Mouse (Mus musculus): ENCODE results near the gene Afap1l2. TPM values are rescaled to one million over a fixed set of nuclear protein-coding genes. Genes with fewer than 3 reads are reported as not detected.

The Afap1l2 gene
- polyA plus RNA-seq, 1 experiment from 2014 or later, result 6.8 TPM

DNA sequence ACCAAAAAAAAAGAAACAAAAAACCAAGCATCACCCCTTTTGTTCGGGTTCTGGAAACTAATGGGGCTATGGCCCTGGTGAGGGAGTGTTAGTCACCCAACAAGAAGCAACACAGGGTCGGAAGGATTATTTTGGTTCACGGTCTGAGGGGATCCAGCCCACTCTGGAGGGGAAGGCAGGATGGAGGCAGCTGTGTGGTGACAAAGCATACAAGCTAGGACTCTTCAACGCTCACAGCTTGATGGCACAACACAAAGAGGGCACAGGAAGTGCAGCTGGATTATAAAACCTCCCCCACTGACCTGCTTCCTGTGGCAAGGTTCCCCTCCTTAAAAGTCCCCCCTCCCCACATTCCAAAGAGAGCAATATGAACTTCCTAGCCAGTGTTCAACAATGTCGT is 44.2 kb downstream of the Afap1l2 start:
- no peak overlapping the region for H3K27ac ChIP-seq (replicated peaks)
- H3K36me3 ChIP-seq, result no peaks in the 10 kb centered on the region
- WGBS, result 60% methylated on average over 5 of the region's 5 CpGs
- H3K9ac ChIP-seq (replicated peaks), result no peak overlapping the region
- no peak overlapping the region for H3K4me2 ChIP-seq (replicated peaks)
- H3K4me1 ChIP-seq, result no peaks in the 10 kb centered on the region
- H3K4me3 ChIP-seq, result no peak overlapping the region
- H3K27me3 ChIP-seq, result no peaks in the 10 kb centered on the region
- no peak for ATAC-seq (replicated peaks)
- no peaks in the 10 kb centered on the region for H3K9me3 ChIP-seq

GRCm38 (mm10) chr19:56959601-56960000 is 48.4 kb downstream of the Afap1l2 start:
- WGBS, result 85% methylated on average over 3 of the region's 3 CpGs
- H3K4me2 ChIP-seq (replicated peaks), result no peak overlapping the region
- no peak for ATAC-seq (replicated peaks)
- no peaks in the 10 kb centered on the region for H3K4me1 ChIP-seq
- no peak overlapping the region for H3K9ac ChIP-seq (replicated peaks)
- no peak overlapping the region for H3K27ac ChIP-seq (replicated peaks)
- H3K9me3 ChIP-seq, result no peaks in the 10 kb centered on the region
- no peaks in the 10 kb centered on the region for H3K27me3 ChIP-seq
- no peaks in the 10 kb centered on the region for H3K36me3 ChIP-seq
- no peak overlapping the region for H3K4me3 ChIP-seq

- H3K27me3 ChIP-seq, result no peaks in the 10 kb centered on the region
- no peak for ATAC-seq (replicated peaks)
- no peaks in the 10 kb centered on the region for H3K36me3 ChIP-seq
- no peak overlapping the region for H3K4me3 ChIP-seq
- H3K9ac ChIP-seq (replicated peaks), result no peak overlapping the region
- no peak overlapping the region for H3K27ac ChIP-seq (replicated peaks)
- 86% methylated on average over 2 of the region's 2 CpGs for WGBS
- no peaks in the 10 kb centered on the region for H3K4me1 ChIP-seq
- no peak overlapping the region for H3K4me2 ChIP-seq (replicated peaks)
- no peaks in the 10 kb centered on the region for H3K9me3 ChIP-seq
These were observed 49.0 kb downstream of the Afap1l2 start for GRCm38 (mm10) chr19:56959057-56959456.

GRCm38 (mm10) chr19:56958582-56959021 is 49.4 kb downstream of the Afap1l2 start:
- Histone ChIP-seq H3K9ac (replicated peaks) (no peak overlapping the region), H3K4me3 (no peak overlapping the region), H3K4me1 (no peaks in the 10 kb centered on the region), H3K4me2 (replicated peaks) (no peak overlapping the region), H3K36me3 (no peaks in the 10 kb centered on the region), H3K27me3 (no peaks in the 10 kb centered on the region), H3K9me3 (no peaks in the 10 kb centered on the region), H3K27ac (replicated peaks) (no peak overlapping the region)
- ATAC-seq (replicated peaks), result no peak
- WGBS, result 70% methylated on average over 6 of the region's 6 CpGs

DNA sequence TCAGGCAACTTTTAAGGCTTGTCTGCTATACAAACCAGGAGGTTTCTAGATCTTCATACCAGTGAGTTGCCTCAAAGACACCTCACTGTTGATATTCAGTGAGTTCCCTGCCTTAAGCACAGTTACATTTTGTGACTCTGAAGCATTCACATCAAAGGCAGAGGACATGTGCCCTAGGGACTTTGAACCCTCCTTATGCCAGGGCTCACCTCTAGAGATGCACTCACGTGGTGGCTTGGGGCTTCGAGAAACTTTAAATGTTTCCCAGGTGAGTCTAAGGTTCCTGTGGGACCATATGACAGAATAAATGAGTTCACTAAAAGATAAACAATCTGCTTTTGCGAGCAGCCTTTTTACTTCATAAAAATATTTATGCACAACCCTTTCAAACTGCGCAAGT is 50.0 kb downstream of the Afap1l2 start:
- H3K4me2 ChIP-seq (replicated peaks), result no peak overlapping the region
- H3K4me1 ChIP-seq, result no peaks in the 10 kb centered on the region
- ATAC-seq (replicated peaks), result no peak
- no peak overlapping the region for H3K9ac ChIP-seq (replicated peaks)
- 86% methylated on average over 4 of the region's 4 CpGs for WGBS
- no peaks in the 10 kb centered on the region for H3K27me3 ChIP-seq
- H3K4me3 ChIP-seq, result no peak overlapping the region
- no peak overlapping the region for H3K27ac ChIP-seq (replicated peaks)
- H3K9me3 ChIP-seq, result no peaks in the 10 kb centered on the region
- H3K36me3 ChIP-seq, result no peaks in the 10 kb centered on the region

- Histone ChIP-seq H3K4me1 (0 out of 2 replicates have a peak, but pooled peaks cover under 1% of the 10 kb centered on the region), H3K36me3 (no peaks in the 10 kb centered on the region), H3K4me3 (no peak overlapping the region), H3K9me3 (no peaks in the 10 kb centered on the region), H3K27me3 (no peaks in the 10 kb centered on the region), H3K4me2 (replicated peaks) (no peak overlapping the region), H3K9ac (replicated peaks) (no peak overlapping the region), H3K27ac (replicated peaks) (no peak overlapping the region)
- WGBS, result 85% methylated on average over 20 of the region's 20 CpGs
- ATAC-seq (replicated peaks), result no peak
These were observed 52.2 kb downstream of the Afap1l2 start for GRCm38 (mm10) chr19:56955568-56956513.

DNA sequence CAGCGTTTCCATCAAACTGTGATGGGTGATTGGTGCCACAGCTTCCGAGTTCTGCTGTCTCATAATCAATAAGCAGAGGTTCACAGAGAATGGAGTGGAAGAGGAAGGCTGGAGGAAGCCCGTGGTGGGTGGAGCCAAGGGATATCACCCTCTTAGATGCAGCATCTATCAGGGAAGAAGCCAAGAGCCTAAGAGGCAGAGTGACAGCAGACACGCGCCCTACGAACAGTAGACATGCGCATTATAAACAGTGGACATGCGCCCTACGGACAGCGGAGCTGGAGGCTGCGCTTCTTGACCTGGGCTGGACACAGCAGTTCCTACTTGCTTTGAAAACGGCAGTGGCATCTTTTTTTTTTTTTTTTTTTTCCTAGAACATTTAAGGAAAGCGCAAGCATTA is 53.2 kb downstream of the Afap1l2 start:
- no peak overlapping the region for H3K4me3 ChIP-seq
- ATAC-seq (replicated peaks), result no peak
- no peak overlapping the region for H3K27ac ChIP-seq (replicated peaks)
- H3K4me1 ChIP-seq, result peaks cover 3% of the 10 kb centered on the region; the same call in 1 of the 2 replicates
- H3K4me2 ChIP-seq (replicated peaks), result no peak overlapping the region
- no peaks in the 10 kb centered on the region for H3K36me3 ChIP-seq
- no peaks in the 10 kb centered on the region for H3K27me3 ChIP-seq
- no peaks in the 10 kb centered on the region for H3K9me3 ChIP-seq
- no peak overlapping the region for H3K9ac ChIP-seq (replicated peaks)
- WGBS, result 87% methylated on average over 13 of the region's 13 CpGs

DNA sequence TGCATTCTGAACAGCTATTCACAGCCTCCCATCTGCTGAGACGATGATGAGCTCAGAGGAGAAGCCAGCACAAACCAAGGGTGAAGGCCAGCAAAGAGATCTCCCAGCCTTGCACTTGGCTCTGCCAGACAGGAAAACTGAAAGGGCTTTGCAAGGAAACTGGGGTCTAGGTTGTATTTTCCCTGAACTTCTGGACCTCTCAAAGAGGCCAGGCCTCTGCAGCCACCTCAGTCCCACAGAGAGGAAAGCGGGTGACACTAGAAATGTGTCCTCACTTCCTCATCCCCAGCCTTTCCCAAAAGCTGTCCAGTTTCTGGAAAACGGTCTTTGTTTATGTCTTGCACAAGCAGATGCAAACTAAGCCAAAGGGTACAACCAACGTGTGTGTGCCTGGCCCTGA is 54.2 kb downstream of the Afap1l2 start:
- no peak overlapping the region for H3K9ac ChIP-seq (replicated peaks)
- no peak overlapping the region for H3K27ac ChIP-seq (replicated peaks)
- no peak for ATAC-seq (replicated peaks)
- no peaks in the 10 kb centered on the region for H3K9me3 ChIP-seq
- no peaks in the 10 kb centered on the region for H3K27me3 ChIP-seq
- H3K36me3 ChIP-seq, result no peaks in the 10 kb centered on the region
- H3K4me2 ChIP-seq (replicated peaks), result no peak overlapping the region
- WGBS, result 85% methylated on average over 4 of the region's 4 CpGs
- no peak overlapping the region for H3K4me3 ChIP-seq
- peaks cover 3% of the 10 kb centered on the region; the same call in 1 of the 2 replicates for H3K4me1 ChIP-seq

GRCm38 (mm10) chr19:56950818-56951217 is 57.2 kb downstream of the Afap1l2 start:
- Histone ChIP-seq H3K27me3 (no peaks in the 10 kb centered on the region), H3K4me2 (replicated peaks) (no peak overlapping the region), H3K27ac (replicated peaks) (no peak overlapping the region), H3K9me3 (no peaks in the 10 kb centered on the region), H3K9ac (replicated peaks) (no peak overlapping the region), H3K4me3 (no peak overlapping the region), H3K4me1 (peaks cover 3% of the 10 kb centered on the region; the same call in 1 of the 2 replicates), H3K36me3 (no peaks in the 10 kb centered on the region)
- ATAC-seq (replicated peaks), result no peak
- WGBS, result 73% methylated on average over 7 of the region's 7 CpGs

DNA sequence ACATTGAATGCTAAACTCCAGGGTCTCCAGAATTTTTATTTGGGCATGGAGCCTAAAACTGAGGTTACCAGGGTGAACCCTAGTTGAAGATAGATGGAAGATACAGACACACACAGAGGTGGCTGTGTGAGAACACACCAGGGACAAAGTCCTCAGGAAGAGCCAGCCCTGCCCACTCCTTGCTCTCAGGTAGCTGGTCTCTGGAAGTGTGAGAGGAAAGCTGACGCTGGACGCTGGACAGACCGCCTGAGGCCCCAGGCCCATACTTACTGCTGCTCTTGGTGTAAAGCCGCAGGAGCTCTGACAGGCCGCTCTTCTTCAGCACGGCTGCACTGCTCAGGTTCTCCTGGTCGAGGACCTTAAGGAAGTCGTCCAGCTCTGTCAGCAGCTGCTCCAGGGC is 58.2 kb downstream of the Afap1l2 start:
- Histone ChIP-seq H3K4me3 (no peak overlapping the region), H3K4me2 (replicated peaks) (no peak overlapping the region), H3K4me1 (peaks cover 3% of the 10 kb centered on the region; the same call in 1 of the 2 replicates), H3K9ac (replicated peaks) (no peak overlapping the region), H3K9me3 (no peaks in the 10 kb centered on the region), H3K27ac (replicated peaks) (no peak overlapping the region), H3K36me3 (no peaks in the 10 kb centered on the region), H3K27me3 (no peaks in the 10 kb centered on the region)
- WGBS, result 80% methylated on average over 8 of the region's 8 CpGs
- no peak for ATAC-seq (replicated peaks)

DNA sequence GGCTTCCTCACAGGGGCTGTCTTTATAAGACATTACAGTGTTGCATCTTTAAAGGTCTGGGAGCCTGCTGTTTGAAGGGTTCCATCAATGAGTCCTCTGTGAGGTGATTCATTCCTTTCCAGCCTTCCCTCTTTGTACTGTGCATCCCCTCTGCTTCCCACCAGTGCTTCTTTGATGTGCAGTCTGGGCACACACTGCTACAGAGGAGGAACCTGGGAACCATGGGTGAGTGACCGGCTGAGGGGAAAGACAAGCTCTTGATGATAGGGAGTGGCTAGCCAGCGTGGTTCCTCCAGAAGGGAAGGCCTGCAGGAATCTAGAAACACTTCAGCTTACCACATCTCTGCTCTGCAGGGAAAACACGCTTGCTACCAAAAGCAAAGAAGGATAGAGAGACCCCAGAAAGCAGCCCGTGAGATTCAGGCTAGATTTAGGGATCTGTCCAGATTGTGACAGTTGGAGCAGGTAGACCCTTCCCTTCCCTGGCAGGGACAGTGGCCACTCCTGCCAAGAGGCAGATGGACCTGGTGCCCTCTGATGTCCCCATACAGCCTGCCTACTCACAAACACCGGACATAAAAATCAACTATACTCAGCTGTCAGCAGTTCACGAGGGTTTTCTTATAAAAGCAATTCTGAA is 59.9 kb downstream of the Afap1l2 start:
- Histone ChIP-seq H3K27me3 (no peaks in the 10 kb centered on the region), H3K9me3 (no peaks in the 10 kb centered on the region), H3K4me2 (replicated peaks) (no peak overlapping the region), H3K9ac (replicated peaks) (no peak overlapping the region), H3K36me3 (no peaks in the 10 kb centered on the region), H3K27ac (replicated peaks) (no peak overlapping the region), H3K4me3 (no peak overlapping the region), H3K4me1 (peaks cover 3% of the 10 kb centered on the region; the same call in 1 of the 2 replicates)
- ATAC-seq (replicated peaks), result no peak
- 68% methylated on average over 6 of the region's 6 CpGs for WGBS

DNA sequence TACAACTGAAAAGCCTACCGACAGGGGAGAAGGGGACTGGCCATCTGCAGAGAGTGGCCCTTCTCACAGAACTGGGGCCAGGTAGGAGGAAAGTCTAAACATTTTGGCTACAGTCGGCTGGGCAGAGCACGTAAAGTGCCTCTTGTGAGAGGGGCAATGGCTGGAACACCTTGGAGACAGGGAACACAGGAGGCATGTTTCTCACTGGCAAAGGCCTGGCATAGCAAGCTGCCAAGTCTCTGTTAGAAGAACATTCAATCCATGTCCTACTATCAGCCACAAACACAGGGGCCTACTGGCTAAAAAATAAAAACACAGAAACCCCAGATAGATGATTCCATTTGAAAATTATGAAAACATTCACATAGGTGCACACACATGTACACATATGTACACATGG is 61.3 kb downstream of the Afap1l2 start:
- no peaks in the 10 kb centered on the region for H3K27me3 ChIP-seq
- no peak overlapping the region for H3K4me2 ChIP-seq (replicated peaks)
- H3K9me3 ChIP-seq, result no peaks in the 10 kb centered on the region
- no peak overlapping the region for H3K9ac ChIP-seq (replicated peaks)
- no peak for ATAC-seq (replicated peaks)
- H3K36me3 ChIP-seq, result no peaks in the 10 kb centered on the region
- no peak overlapping the region for H3K4me3 ChIP-seq
- H3K27ac ChIP-seq (replicated peaks), result no peak overlapping the region
- 91% methylated on average over 3 of the region's 3 CpGs for WGBS
- H3K4me1 ChIP-seq, result peaks cover 3% of the 10 kb centered on the region; the same call in 1 of the 2 replicates
